Mouse (Mus musculus): ENCODE results near the gene Suclg1.

The Suclg1 gene

DNA sequence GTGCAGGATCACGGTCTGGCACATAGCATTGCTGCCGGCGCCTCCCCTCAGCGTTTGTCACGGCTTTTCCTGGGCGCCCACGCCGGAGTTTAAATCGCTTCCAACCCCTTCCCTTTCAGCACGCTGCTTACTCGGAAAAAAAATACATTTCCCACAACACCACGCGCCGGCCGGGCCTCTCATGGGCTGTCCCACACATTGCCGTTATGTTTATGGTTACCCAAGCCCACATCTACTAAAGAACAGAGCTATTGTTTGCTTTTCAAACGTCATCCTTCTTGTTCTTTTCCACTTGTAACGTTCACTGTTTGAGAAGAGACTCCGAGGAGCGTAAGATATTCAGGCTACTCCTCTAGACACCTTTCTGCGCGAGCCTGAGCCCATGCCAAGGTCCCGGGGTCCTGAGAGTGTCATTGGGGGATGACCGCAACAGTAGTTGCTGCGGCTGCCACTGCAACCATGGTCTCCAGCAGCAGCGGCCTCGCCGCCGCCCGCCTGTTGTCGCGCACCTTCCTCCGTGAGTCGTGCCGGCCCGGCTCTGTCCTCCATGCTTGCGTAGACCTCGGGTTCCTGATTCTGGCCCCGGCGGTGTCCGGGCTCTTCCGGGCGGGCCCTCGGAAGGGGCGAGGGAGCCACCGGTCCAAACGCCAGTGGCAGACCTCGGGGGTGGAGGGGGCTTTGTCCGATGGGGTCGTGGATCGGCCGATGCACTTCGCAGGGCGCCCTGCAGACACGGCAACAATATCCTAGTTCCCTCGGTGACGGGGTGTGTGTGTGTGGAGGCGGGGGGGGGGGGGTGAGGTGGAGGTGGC, at the start of gene Suclg1:
TSS of gene Suclg1 (plus strand) at position 146 of the 812 bp plus-strand sequence.
- in situ Hi-C loops (cut with MboI, MseI) = no loop called here

DNA sequence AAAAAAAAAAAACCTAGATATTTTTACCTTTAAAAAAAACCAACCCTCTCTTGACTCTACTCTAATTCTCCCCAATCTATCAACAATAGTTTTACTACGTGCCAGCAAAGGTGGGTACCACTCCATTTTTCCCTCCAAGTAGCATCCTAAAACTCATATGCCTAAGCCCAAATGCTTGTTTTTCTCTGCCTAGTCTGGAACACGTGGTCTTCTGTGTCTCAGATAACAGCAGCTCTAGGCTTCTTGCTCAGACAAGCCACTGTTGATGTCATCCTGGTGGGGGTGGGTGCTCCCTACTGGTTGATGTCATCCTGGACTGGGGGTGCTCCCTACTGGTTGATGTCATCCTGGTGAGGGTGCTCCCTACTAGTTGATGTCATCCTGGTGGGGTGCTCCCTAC, 44.5 kb upstream of the Suclg1 start:
- in situ Hi-C loops (cut with MboI, MseI) = no loop called here

DNA sequence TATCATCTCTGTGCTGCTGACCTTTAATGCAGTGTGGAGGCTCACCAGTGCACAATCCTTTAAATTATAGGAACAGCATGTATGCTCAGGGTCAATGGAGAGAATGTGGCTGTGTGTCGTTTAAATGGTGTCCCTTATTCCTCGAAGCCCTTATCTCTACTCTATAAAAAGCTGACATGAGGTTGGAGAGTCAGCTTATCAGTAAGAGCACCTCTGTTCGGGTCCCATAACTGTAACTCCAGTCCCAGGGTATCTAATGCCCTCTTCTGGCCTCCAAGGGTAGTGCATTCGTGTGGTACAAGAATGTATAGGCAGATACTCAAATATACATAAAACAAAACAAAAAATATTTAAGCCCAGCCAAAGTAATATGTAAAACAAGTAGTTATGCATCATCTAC, 43.2 kb upstream of the Suclg1 start:
- in situ Hi-C loops (cut with MboI, MseI) = no loop called here

DNA sequence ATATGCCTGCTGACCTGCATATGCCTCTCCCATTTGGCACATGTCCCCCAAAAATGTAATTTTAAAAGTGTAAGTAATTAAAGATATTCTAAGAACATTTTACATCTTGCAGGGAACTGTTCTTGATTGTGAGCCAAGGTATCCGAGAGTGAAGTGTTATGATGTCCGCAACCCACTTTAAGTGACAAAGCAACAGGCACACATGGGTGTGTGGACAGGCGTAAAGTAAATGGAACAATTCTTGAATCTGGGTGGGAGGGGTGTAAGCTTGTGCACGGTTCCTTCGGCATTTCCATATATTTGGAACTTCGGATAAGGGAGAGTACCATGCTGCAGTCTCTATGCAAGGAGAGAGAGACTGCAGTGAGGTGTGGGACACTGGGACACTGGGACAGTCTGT, 38.6 kb upstream of the Suclg1 start:
- in situ Hi-C loops (cut with MboI, MseI) = no loop called here

DNA sequence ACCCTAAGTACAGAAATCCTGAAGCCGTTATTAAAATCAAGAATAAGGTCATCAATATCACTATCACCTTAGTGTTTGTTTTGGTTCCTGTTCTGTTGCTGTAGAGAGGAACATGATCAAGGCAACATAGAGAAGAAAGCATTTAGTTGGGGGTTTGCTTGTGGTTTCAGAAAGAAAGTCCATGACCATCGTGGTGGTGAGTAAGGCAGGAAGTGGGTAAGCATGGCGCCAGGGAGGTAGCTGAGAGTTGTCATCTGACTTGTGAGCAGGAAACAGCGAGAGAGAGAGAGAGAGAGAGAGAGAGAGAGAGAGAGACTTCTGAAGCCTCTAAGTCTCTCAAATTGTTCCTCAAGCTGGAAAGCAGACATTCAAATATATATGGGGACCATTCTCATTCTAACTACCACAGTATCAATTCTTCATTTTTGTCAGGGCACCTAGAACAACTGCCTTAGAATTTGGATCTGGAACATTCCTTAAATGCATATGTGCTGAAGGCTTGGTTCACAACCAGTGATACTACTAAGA, 37.7 kb upstream of the Suclg1 start:
- in situ Hi-C loops (cut with MboI, MseI) = no loop called here

DNA sequence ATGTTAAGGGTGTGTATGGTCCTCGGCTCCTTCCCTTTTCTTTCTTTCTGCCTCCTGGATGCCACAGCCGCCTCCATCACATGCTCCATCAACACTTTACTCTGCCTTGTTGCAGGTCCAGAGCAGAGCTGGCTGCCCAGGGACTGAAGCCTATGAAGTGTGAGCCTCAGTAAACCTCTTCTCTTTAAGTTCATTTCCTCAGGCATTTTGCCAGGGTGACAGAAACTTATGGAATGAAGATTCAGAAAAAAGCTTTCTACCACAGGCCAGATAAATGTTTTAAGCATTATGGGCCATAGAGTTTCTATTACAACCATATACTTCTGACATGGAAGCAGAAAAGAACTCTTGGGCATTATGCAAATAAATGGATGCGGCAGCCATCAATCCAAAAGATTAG, 37.1 kb upstream of the Suclg1 start:
- in situ Hi-C loops (cut with MboI, MseI) = no loop called here

DNA sequence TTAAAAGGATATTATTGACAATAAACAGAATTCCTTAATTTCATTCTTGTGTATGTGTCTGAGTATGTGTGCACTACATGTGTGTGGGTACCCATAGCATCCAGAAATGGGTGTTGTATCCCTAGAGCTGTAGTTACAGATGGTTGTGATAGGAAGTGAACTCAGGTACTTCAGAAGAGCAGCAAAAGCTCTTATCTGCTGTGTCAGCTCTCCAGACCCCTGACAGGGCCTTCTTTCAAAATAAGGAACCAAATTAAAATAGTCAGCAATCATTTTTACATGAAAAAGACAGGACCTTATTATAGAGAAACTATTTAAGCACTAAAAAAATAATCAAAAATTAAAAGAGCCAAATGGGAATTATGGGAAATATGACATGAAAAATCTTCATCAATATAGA, 36.6 kb upstream of the Suclg1 start:
- in situ Hi-C loops (cut with MboI, MseI) = no loop called here

DNA sequence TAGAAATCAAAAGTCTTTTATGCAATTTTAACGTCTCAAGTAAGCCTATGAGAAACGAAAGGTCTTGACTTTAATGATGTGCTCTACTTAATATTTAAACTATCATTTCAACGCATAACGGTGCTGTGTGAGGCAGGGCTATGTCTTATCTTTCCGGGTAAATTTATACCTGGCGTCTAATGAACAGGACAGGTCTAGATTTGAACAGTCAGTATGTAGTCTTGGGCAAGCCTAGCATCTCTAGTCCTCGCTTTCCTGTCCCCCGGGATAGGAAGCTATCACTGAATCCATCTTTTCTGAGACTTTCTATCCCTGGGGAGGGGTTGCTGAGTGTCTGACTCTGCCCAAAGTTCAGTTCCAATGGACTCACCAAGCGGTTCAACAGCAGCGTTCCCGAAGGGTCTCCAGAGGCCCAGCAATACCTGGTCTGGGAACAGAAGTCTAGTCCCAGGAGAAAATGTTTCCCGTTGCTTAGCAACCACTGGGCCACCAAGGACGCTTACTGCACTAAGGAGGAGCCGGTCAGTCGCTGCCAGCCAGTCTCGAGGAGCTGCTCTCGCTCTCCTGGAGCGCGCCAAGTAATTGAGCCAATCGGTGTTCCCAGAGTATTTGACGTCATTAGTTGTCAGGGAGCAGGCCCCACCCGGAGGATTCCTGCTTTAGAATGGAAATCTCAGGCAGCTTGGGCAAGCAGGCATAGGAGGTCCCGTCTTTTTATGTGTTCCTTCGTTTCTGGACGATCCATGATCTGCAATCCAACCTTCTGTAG, 26.8 kb upstream of the Suclg1 start, which contains the start of gene Dnah6:
TSS of gene Dnah6 (minus strand) at position 463 of the 769 bp plus-strand sequence.
- in situ Hi-C loops (cut with MboI, MseI) = no loop called here

DNA sequence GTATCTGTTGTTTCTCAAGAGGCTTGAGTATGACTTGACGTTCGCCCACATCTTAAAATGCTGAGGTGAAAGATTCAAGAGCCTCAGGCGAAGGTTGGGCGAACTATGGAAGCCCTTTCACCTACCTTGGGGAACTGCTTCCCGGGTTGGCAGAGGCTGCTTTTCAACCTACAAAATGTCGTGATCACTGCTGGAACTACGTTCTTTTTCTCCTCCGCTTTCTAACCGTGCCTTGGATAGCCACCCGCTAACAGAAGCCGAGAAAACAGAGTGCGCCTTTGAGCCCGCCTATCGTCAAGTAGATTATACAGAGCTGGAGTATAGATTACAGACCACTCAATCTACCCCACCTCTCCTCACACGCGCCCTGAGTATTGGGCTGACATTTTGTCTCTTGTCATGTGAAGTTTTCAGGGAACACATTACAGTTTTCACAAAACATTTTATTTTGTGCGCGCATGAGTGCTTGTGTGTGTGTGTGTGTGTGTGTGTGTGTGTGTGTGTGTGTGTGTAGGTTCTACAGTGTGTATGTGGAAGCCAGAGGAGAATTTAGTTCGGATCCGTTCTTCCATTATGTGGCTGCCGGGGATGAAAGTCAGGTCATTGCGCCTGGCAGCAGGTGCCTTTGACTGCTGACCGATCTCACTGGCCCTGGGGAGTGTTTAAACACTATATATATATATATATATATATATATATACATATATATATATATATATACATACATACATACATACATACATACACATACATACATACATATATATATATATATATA, 26.0 kb upstream of the Suclg1 start:
- in situ Hi-C loops (cut with MboI, MseI) = no loop called here

DNA sequence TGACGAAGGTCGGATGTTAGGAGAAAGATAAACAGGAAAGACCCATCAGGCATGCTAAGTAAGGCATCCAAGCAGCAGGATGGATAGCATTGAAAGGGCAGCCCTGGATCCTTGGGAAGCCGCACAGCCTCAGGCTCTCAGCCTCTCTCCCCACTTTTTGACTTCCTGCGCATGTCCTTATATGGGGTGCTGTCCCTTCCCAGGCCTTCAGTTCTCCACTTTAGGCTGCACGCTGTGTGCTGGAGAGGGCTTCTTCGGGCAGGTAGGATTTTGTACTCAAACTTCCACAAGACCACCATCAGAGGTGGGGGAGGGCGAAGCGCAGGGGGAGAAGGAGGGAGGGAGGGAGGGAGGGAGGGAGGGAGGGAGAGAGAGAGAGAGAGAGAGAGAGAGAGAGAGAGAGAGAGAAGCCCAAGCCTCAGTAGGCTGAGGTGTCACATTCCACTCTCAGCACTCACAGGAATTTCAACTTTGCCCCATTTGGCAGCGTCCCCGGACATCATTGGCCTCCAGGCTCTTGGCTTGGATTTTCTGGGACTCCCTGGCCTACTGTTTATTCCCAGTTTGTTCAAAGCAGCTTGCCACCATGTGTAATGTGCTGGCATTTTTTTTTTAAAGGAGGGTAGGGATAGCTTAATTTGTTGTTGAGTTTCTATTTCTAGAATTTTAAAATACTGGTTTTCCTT, 25.2 kb upstream of the Suclg1 start:
- in situ Hi-C loops (cut with MboI, MseI) = no loop called here

DNA sequence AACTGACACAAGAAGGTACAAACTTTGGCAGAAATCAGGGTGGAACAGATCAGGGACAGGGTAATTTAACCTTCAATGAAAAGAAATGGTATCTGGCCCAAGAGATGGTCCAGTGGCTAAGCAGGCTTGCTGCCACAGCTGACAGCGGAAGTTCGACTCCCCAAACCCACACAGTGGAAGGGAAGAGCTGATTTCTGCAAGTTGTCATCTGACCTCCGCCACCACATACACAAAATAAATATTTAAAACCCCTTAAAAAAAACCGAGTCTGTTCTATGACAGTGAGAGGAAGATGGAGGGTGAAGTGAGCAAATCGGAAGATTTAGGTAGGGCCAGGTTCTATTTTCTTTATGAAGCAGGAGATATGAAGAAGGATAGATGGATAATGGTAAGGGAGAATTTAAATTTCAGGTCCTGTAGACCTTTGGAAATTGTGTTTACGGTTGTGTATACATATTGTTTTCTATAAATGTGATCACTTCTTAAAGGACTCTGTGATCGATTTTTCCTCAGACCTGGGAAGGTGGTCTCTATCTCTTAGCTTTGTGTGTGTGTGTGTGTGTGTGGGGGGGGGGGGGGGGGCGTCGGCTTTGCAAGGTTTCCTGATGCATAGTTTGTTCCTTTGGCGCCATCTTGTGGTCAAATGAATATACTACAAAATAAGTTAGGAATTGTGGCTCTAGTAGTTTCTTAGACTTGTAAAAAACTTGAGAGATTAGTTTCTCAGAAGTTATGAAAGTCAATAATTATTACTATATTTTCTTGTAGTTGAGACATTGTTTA, 20.6 kb upstream of the Suclg1 start:
- in situ Hi-C loops (cut with MboI, MseI) = no loop called here

DNA sequence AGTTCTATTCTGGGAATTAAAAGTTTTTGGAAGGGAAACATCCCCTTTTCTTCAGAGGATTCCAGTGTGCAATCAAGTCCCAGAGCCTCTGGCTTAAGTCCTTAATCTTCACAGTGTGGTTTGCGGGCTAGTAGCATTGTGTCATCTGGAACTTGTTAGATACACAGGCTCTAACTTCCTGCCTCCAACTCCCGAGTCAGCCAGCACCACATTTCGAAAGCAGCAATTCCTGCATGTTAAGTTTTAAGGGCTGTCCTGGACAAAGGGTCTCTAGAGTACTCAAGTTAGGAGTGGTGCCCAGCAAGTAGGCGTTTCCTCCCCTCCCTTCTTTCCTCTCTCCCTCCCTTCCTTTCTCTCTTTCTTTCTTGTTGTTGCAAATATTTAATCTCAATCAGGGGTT, 19.8 kb upstream of the Suclg1 start:
- in situ Hi-C loops (cut with MboI, MseI) = no loop called here

DNA sequence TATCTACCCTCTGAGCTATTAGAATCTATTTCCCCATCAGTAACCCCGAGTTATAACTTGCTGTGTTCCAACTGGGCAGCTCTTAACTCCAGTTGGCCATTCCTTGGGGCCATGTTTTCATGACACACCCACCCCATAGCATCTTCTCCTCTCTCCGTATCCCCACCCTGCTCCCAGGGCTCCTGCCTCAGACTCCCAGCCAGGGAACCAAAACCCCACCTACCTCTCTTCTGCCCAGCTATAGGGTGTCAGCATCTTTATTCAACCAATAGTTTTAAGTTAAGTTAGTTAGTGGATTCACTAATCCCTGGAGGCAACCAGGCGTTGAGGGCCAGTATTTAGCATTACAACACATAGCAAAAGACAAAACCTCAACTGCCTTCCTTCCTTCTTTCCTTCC, 19.3 kb upstream of the Suclg1 start:
- in situ Hi-C loops (cut with MboI, MseI) = no loop called here

DNA sequence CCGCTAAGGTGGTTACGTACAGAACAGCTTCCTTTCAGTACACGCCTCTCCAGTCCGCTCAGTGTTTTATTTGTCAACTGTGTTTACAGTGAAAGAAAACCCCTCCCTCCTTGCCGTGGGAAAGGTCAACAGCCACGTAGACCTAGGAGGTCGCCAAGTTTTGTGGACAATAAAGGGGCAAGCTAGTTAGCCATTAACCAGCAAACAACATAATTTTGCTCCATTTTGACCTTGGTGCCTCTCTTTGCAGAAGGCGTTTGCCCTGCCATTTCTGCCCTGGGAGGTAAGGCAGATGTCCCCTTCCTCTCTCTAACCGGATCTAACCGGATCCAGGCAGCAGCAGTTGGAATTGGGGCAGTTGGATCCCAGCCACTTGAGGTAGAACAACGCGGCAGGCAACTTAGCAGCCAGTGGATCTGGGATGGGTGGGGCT, 16.0 kb upstream of the Suclg1 start:
- in situ Hi-C loops (cut with MboI, MseI) = no loop called here

DNA sequence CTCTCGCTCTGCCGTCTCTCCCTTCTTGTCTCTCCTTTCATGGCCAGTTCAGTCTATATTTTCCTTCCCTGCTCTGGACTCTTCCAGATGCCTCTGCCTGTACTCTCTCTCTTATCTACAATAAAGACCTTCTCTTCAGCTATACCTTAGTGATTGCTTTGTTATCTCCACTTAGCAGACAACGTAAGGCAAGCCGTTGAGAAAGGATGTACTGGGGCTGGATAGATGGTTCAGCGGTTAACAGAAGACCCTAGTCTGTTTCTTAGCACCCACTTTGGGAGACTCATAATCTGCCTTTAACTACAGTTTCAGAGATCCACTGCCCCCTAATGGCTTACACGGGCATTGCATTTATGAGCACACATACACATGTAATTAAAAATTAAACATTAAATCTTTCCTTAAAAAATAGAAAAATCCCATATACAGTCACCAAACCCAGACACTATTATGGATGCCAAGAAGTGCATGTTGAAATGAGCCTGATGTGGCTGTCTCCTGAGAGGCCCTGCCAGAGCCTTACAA, 14.9 kb upstream of the Suclg1 start:
- in situ Hi-C loops (cut with MboI, MseI) = no loop called here

DNA sequence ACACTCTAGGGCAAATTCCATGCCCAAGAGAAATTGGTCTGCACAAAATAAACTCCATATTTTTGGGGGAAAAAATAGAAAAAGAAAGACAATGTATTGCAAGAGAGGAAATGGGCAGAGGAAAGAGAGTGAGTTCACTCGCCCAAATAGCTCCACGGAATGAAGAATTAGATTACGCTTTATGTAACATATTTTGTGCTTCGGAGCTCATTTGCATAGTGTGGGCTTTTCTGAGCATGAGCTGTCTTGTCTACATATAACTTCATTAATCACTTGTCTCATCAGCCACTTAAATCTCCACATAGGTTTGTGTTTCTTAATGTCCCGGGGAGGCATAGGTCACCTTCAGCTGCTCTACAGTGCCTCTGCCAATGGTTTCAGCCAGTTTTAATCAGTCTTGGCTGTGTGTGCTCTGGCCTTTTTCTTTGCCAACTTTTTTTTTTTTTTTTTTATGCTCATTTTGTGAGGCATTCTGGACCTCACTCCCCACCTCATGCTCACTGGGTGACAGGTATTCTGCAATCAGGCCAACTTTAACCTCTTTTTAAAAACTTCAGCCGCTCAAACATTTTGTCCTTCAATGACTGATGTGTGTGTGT, 13.8 kb upstream of the Suclg1 start:
- in situ Hi-C loops (cut with MboI, MseI) = no loop called here

DNA sequence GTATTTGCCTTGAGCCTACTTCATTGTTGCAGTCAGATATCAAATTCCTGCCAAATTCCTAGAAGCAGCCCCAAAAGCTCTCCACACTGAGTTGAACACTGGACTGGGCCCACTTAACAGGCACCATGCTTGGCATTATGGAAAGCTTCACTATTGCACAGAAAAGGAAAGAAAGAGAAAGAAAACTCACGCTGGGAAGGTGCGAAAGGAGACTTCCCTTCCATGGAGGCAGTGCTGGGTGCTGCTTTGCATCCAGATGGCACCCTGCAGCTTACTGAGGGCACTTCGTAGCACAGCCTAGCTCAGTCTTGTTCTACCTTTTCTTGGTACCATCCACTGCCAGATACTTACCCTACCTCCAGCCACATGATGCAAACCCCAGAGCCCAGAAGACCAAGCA, 12.5 kb upstream of the Suclg1 start:
- in situ Hi-C loops (cut with MboI, MseI) = no loop called here

DNA sequence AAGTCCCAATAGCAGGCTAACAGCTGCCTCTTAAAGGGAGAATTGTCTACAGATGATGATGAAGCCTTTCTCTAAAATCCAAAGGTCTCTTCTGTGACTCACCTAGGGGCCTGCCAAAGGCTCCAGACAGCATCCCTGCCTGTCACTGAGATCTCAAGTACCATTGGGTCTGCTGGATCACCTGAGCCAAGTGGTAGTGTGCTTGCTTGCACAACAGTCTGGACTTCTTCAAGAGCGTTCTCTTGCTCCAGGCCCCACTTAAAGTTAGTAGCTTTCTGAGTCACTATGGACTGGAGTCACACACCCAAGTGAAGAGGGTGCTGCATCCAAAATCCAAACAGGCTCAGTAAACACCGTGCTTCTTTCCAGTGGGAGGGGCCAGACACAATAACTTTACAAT, 1.4 kb upstream of the Suclg1 start:
- in situ Hi-C loops (cut with MboI, MseI) = no loop called here

DNA sequence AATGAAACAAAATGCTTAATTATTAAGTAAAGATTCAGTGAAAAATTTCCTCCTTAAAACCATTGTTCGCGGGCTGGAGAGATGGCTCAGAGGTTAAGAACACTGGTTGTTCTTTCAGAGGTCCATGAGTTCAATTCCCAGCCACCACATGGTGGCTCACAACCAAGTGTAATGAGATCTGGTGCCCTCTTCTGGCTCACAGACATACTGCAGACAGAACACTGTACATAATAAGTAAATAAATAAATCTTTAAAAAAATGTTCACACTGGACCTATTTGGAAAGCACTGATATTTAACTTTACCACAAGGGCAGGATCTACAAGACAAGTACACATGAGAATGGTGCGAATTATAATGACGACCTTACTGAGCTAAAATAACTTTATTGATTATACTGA, 730 bp upstream of the Suclg1 start:
- in situ Hi-C loops (cut with MboI, MseI) = no loop called here

DNA sequence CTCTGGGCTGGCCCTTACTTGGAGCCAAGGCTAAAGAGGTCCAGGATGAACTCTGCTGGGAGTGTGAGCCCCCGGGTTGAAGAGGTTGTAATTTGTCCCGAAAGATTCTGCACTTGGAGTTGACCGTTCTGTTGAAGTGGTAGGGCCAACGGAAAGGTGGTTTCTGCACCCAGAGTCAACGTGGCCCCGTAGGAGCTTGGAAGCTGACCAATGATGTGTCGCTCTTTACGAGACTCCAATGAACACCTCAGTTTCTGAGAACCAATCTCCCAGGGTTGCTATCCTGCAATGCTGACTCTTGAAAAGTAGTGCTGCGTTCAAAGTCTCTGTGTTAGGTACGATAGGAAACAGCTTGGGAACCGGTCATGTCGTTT, 854 bp downstream of the Suclg1 start:
- in situ Hi-C loops (cut with MboI, MseI) = no loop called here
